Mouse (Mus musculus): Measurements from ENCODE around the gene 5530401A14Rik. TPM values are rescaled to one million over a fixed set of nuclear protein-coding genes. Genes with fewer than 3 reads are reported as not detected.

5530401A14Rik gene
- polyA plus RNA-seq (2016; fragmentation: Nextera tagmentation; extraction: Ambion mirVana), result not detected in 2 replicates

DNA sequence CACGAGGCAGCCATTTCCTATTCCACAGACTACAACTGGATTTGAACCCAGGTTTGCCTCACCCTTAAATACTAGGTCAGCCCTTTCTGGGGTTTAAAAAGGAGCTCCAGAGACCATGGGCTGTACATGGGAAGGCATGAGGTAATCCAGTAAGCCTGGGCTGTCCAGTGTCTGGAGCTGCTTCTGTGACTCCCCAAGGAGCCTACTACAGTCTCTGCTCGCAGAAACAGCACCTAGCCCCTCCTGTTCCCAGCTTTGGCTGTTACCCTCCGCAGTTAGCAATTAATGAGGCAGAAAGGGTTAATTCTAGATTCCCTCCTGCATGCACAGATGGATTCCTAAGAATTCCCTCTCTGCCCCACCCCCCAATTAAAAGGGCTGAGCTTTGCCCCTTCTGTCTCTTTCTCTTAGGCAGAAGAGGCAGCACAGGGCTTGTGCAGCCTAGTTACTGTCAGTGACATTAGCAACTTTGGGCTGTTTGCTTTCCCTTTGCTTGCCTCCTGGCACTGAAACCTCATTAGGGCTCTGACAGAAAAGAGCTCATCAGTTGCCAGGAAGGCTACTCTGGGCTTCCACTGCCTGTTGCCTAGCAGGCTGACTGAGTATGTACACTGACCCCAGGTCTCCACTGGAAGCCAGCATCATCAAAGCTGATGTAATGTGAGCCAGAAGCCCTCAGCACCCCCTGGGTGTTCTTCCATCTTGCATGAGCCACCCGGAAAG lies at the start of gene 5530401A14Rik:
TSS of gene 5530401A14Rik (plus strand) at position 424 of the 723 bp plus-strand sequence.
- WGBS, result 45% methylated on average over 4 of the region's 4 CpGs
- no peak for ATAC-seq (ENCODE audit: insufficient number of reproducible peaks, low FRiP score)
- H3K4me2 ChIP-seq, result no peak within 1 kb of the TSS

DNA sequence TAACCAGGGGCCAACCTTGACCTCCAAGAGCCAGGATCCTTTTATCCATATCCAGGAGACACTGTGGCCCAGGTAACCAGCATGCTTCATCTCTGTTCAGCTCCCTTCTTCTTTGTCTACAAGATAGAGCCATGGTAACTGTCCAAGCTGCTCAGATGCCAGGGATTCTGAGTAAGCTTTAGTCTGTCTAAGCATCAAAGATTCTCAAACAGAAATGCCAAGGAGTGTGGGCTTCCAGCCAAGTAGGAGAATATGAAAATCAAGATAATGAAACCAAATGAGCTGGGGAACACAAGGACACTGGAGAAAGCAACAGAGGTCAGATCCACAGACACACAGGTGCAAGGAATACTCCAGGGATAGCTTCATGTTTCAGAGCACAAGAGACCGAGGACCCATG lies 45.7 kb upstream of the 5530401A14Rik start:
- Histone ChIP-seq H3K4me3 (no peak overlapping the region), H3K36me3 (no peaks in the 10 kb centered on the region), H3K4me2 (no peak overlapping the region), H3K9me3 (replicated peaks) (no peaks in the 10 kb centered on the region), H3K4me1 (replicated peaks) (peaks cover 8% of the 10 kb centered on the region), H3K27ac (ENCODE audit: poor library complexity, severe bottlenecking) (no peak overlapping the region), H3K27me3 (replicated peaks) (no peaks in the 10 kb centered on the region), H3K9ac (no peak overlapping the region)
- ATAC-seq (ENCODE audit: insufficient number of reproducible peaks, low FRiP score), result no peak
- WGBS, result 95% methylated on average over 1 of the region's 1 CpGs

More for the DNA sequence above, at the start of gene 5530401A14Rik:
- Histone ChIP-seq H3K9ac (no peak within 1 kb of the TSS), H3K9me3 (replicated peaks) (no peaks in the 10 kb centered on the region), H3K4me1 (replicated peaks) (0 out of 2 replicates have a peak, but pooled peaks cover 4% of the 10 kb centered on the region), H3K27ac (ENCODE audit: poor library complexity, severe bottlenecking) (no peak within 1 kb of the TSS), H3K4me3 (no peak within 1 kb of the TSS), H3K36me3 (no peaks in the 10 kb centered on the region), H3K27me3 (replicated peaks) (0 out of 2 replicates have a peak, but pooled peaks cover 4% of the 10 kb centered on the region)

DNA sequence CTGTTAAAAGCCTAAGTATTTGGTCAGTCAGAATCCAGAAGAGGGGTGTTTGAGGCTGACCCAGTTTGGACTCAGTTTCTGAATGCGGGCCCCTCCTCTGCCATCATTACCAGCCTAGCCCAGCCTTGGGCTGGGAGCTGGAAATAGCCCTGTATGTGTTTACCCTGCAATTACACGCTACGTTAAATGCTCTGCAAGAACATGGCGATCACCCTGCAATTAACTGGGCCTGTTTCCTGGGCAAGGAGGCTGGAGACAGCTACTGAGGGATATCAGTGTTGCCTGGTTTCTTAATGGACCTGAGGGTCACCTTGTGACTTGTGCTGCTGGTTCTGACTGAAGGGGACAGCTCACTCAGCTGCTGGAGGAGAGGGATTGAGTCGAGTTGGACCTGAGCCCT lies 43.9 kb upstream of the 5530401A14Rik start:
- Histone ChIP-seq H3K4me1 (replicated peaks) (no peaks in the 10 kb centered on the region), H3K4me3 (no peak overlapping the region), H3K27ac (ENCODE audit: poor library complexity, severe bottlenecking) (no peak overlapping the region), H3K36me3 (no peaks in the 10 kb centered on the region), H3K9ac (no peak overlapping the region), H3K27me3 (replicated peaks) (no peaks in the 10 kb centered on the region), H3K4me2 (no peak overlapping the region), H3K9me3 (replicated peaks) (no peaks in the 10 kb centered on the region)
- ATAC-seq (ENCODE audit: insufficient number of reproducible peaks, low FRiP score), result no peak
- WGBS, result 73% methylated on average over 5 of the region's 5 CpGs

DNA sequence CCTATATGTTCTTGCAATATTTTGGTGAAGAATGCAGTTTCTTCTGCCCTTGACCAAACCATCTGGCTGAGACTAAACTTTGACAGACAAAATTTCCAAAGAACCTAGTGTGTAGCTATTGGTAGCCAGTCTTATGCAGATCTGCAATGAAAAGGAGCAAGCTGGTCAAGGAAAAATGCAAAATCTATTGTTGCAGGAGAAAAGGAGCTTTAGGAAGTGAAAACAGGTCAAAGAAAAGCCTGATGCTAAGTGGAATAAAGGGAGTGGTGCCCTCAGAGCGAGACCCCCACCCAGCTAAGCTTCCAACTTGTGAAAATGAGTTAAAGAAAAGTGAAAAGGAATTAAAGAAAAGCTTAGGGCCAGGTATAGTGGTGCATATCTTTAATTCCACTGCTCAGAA lies 28.1 kb upstream of the 5530401A14Rik start:
- Histone ChIP-seq H3K9ac (no peak overlapping the region), H3K4me2 (no peak overlapping the region), H3K27me3 (replicated peaks) (no peaks in the 10 kb centered on the region), H3K27ac (ENCODE audit: poor library complexity, severe bottlenecking) (no peak overlapping the region), H3K4me3 (no peak overlapping the region), H3K4me1 (replicated peaks) (no peaks in the 10 kb centered on the region), H3K36me3 (no peaks in the 10 kb centered on the region), H3K9me3 (replicated peaks) (no peaks in the 10 kb centered on the region)
- WGBS, result 71% methylated on average over 1 of the region's 1 CpGs
- ATAC-seq (ENCODE audit: insufficient number of reproducible peaks, low FRiP score), result no peak

- H3K4me3 ChIP-seq, result no peak overlapping the region
- H3K9me3 ChIP-seq (replicated peaks), result no peaks in the 10 kb centered on the region
- H3K9ac ChIP-seq, result no peak overlapping the region
- no peak overlapping the region for H3K27ac ChIP-seq (ENCODE audit: poor library complexity, severe bottlenecking)
- H3K4me1 ChIP-seq (replicated peaks), result no peaks in the 10 kb centered on the region
- H3K27me3 ChIP-seq (replicated peaks), result no peaks in the 10 kb centered on the region
- WGBS, result 61% methylated on average over 4 of the region's 4 CpGs
- ATAC-seq (ENCODE audit: insufficient number of reproducible peaks, low FRiP score), result no peak
- no peak overlapping the region for H3K4me2 ChIP-seq
- no peaks in the 10 kb centered on the region for H3K36me3 ChIP-seq
Observed at GRCm38 (mm10) chr11:81838426-81838825, 22.0 kb upstream of the 5530401A14Rik start.

GRCm38 (mm10) chr11:81841001-81841400 lies 19.5 kb upstream of the 5530401A14Rik start:
- H3K9me3 ChIP-seq (replicated peaks), result no peaks in the 10 kb centered on the region
- no peak overlapping the region for H3K4me2 ChIP-seq
- H3K4me1 ChIP-seq (replicated peaks), result no peaks in the 10 kb centered on the region
- 36% methylated on average over 2 of the region's 2 CpGs for WGBS
- no peak for ATAC-seq (ENCODE audit: insufficient number of reproducible peaks, low FRiP score)
- H3K27me3 ChIP-seq (replicated peaks), result no peaks in the 10 kb centered on the region
- no peaks in the 10 kb centered on the region for H3K36me3 ChIP-seq
- no peak overlapping the region for H3K9ac ChIP-seq
- H3K27ac ChIP-seq (ENCODE audit: poor library complexity, severe bottlenecking), result no peak overlapping the region
- no peak overlapping the region for H3K4me3 ChIP-seq

DNA sequence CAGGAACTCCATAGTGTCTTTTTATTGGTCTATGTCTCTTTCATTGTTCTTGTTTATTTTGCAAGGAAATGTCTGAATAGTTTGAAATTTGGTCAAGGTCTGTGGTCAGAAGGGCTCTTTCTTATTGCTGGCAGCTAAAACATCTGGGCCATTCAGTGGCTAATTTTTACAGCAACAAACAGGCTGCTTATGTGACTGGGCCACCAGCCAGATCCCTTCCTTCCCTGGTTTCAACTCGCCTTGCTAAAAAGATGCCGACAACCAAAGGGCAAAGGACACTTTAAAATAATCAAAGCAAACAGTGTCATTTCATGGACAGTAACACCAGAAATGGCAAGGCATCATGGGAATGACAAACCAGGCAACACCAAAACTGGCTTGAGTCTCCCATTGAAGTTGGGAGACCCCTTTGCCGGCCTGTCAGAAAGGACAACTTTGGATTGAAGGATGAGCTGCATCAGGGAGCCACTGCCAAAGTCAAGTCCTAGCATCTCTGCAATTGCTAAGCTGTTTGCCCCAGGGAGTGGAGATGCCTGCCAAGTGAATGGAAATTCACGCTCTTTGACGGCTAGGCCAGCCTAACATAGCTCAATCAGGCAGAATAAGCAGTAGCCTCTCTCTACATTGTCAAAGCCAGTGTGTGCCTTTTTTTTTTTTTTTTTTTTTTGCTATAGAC lies 15.3 kb upstream of the 5530401A14Rik start:
- no peak for ATAC-seq (ENCODE audit: insufficient number of reproducible peaks, low FRiP score)
- no peak overlapping the region for H3K27ac ChIP-seq (ENCODE audit: poor library complexity, severe bottlenecking)

DNA sequence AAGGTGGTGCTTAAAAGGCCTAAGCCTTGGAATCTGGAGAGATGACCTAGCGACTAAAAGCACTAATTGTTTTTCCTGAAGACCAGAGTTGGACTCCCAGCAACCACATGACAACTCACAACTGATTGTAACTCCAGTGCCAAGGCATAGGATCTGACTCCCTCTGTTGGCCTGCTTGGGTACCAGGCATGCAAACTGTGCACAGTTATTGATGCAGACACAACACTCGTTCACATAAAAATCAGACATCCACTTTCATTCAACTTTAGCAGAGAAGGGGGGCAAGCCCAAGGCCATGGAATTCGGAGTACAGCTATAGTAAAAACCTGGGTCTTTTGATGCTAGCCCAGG lies 14.8 kb upstream of the 5530401A14Rik start:
- H3K36me3 ChIP-seq, result no peaks in the 10 kb centered on the region
- WGBS, result 67% methylated on average over 3 of the region's 3 CpGs
- H3K4me1 ChIP-seq (replicated peaks), result no peaks in the 10 kb centered on the region
- no peak for ATAC-seq (ENCODE audit: insufficient number of reproducible peaks, low FRiP score)
- no peak overlapping the region for H3K27ac ChIP-seq (ENCODE audit: poor library complexity, severe bottlenecking)
- no peaks in the 10 kb centered on the region for H3K9me3 ChIP-seq (replicated peaks)
- no peak overlapping the region for H3K4me3 ChIP-seq
- H3K9ac ChIP-seq, result no peak overlapping the region
- H3K27me3 ChIP-seq (replicated peaks), result no peaks in the 10 kb centered on the region
- no peak overlapping the region for H3K4me2 ChIP-seq

More for the DNA sequence above, 15.3 kb upstream of the 5530401A14Rik start:
- no peaks in the 10 kb centered on the region for H3K9me3 ChIP-seq (replicated peaks)
- H3K4me1 ChIP-seq (replicated peaks), result no peaks in the 10 kb centered on the region
- no peak overlapping the region for H3K9ac ChIP-seq
- 71% methylated on average over 5 of the region's 5 CpGs for WGBS
- H3K4me3 ChIP-seq, result no peak overlapping the region
- H3K4me2 ChIP-seq, result no peak overlapping the region
- no peaks in the 10 kb centered on the region for H3K27me3 ChIP-seq (replicated peaks)
- no peaks in the 10 kb centered on the region for H3K36me3 ChIP-seq

- ATAC-seq (ENCODE audit: insufficient number of reproducible peaks, low FRiP score), result no peak
- Histone ChIP-seq H3K9me3 (replicated peaks) (no peaks in the 10 kb centered on the region), H3K4me2 (no peak overlapping the region), H3K9ac (no peak overlapping the region), H3K4me3 (no peak overlapping the region), H3K27ac (ENCODE audit: poor library complexity, severe bottlenecking) (no peak overlapping the region), H3K27me3 (replicated peaks) (no peaks in the 10 kb centered on the region), H3K4me1 (replicated peaks) (no peaks in the 10 kb centered on the region), H3K36me3 (no peaks in the 10 kb centered on the region)
- 61% methylated on average over 1 of the region's 1 CpGs for WGBS
Observed at GRCm38 (mm10) chr11:81847773-81848490, 12.5 kb upstream of the 5530401A14Rik start.

DNA sequence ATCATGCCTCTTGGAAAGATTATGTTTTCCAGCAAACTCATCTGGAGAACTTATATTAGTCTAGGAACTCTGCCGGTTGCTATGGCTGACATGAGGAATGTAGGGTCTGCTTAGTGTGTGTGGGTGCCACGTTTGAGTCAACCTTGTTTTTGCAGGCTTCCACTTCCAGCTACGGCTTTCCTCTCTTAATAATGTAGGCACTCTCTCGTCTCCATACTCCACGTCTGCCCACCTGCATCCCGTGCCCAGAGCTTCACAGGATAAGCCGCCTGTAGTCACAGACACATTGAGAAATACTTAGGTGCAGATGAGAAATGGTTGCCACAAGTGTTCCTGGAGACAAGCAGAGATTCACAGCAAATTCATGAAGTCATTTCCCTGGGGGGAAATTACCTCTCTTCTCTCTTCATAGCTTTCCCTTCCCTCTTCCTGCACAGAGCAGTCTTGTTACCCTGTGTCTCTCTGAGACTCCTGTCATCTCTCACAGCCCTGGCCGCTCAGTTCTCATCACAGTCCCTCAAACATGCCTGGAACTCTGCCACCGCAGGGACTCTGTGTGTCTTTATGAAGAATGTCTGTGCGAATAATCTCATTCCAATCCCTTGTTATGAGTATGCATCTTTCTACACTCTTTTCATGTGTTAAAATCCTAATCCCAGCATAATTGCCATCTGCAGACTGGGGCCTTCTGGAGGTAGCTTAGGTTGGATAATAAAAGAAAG lies 5.3 kb downstream of the 5530401A14Rik start:
- Histone ChIP-seq H3K9me3 (replicated peaks) (no peaks in the 10 kb centered on the region), H3K27ac (ENCODE audit: poor library complexity, severe bottlenecking) (no peak overlapping the region), H3K36me3 (no peaks in the 10 kb centered on the region), H3K4me1 (replicated peaks) (peaks cover 4% of the 10 kb centered on the region; the same call in 1 of the 2 replicates), H3K27me3 (replicated peaks) (no peaks in the 10 kb centered on the region), H3K9ac (no peak overlapping the region), H3K4me3 (no peak overlapping the region), H3K4me2 (no peak overlapping the region)
- 57% methylated on average over 10 of the region's 10 CpGs for WGBS
- no peak for ATAC-seq (ENCODE audit: insufficient number of reproducible peaks, low FRiP score)
